Mouse (Mus musculus): ENCODE results near the gene Bpifb3. TPM values are rescaled to one million over a fixed set of nuclear protein-coding genes. Genes with fewer than 3 reads are reported as not detected.

Gene Bpifb3
- polyA plus RNA-seq, 1 experiment from 2014 or later = not detected

DNA sequence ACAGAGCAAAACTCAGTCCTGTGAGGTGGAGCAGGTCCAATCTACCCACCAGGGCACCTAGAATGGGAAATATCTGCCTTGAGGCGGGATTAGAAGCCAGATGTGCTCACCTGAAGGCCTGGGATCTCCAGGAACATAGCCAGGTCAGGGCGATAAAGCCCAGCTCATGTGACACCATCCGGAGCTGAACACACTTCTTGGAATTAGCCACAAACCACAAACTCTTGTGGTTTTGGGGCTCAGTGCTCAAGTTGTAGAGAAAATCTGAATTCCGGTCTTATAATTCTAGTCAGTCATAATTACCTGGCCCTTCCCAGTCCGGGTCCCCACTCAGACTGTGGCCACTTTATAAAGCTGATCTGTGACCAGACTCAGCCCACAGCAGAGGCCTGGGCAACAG, 19.8 kb downstream of the Bpifb3 start, which contains the start of gene Bpifb4:
Gene Bpifb4 (plus strand): TSS at position 370 of the 400 bp plus-strand sequence.
- Histone ChIP-seq H3K36me3 (no peaks in the 10 kb centered on the region), H3K27me3 (no peaks in the 10 kb centered on the region), H3K4me1 (replicated peaks) (no peaks in the 10 kb centered on the region), H3K4me3 (no peak within 1 kb of the TSS), H3K9ac (no peak within 1 kb of the TSS), H3K9me3 (no peaks in the 10 kb centered on the region), H3K4me2 (no peak within 1 kb of the TSS), H3K27ac (replicated peaks) (no peak within 1 kb of the TSS)
- 94% methylated on average over 5 of the region's 5 CpGs for WGBS
- no peak for ATAC-seq (ENCODE audit: low FRiP score, low read depth)

DNA sequence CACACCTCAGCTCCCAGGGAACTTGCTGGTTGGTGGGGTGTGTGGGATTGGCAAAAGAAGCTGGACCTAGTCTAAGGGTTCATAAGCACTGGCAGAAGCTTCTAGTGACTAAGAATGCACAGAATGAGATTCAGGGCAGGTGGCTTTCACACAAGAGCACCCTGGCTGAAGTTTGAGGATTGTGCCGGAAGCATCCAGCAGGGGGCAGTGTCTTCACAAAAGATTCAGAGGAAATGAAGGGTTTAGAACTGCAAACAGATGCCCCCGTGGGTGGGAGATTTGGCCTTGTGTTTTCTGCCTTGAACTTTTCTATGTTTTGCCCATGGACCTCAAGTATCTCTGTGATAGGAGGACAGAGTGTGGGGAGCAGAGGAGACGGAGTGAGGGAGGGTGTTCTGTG, 25.5 kb downstream of the Bpifb3 start:
- H3K4me3 ChIP-seq = no peak overlapping the region
- no peak for ATAC-seq (ENCODE audit: low FRiP score, low read depth)
- no peak overlapping the region for H3K27ac ChIP-seq (replicated peaks)
- no peaks in the 10 kb centered on the region for H3K36me3 ChIP-seq
- H3K9me3 ChIP-seq = no peaks in the 10 kb centered on the region
- 40% methylated on average over 3 of the region's 3 CpGs for WGBS
- H3K9ac ChIP-seq = no peak overlapping the region
- no peak overlapping the region for H3K4me2 ChIP-seq
- no peaks in the 10 kb centered on the region for H3K4me1 ChIP-seq (replicated peaks)
- no peaks in the 10 kb centered on the region for H3K27me3 ChIP-seq

DNA sequence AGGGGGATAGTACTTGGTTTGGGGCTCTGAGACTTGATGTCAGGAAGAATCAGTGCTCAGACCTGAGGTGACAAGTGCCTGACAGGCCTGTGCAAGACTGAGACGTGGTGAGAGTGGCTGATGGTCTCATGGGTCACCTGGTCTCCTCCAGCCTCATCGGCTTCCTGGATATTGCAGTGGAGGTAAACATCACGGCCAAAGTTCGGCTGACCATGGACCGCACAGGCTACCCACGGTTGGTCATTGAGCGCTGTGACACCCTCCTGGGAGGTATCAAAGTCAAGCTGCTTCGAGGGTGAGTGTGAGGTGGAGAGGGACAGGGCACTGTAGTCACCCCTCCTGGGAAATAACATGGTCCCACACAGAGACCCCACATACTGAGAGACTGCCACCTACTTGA, 26.5 kb downstream of the Bpifb3 start:
- Histone ChIP-seq H3K36me3 (no peaks in the 10 kb centered on the region), H3K4me3 (no peak overlapping the region), H3K27me3 (no peaks in the 10 kb centered on the region), H3K9me3 (no peaks in the 10 kb centered on the region), H3K27ac (replicated peaks) (no peak overlapping the region), H3K4me2 (no peak overlapping the region), H3K4me1 (replicated peaks) (no peaks in the 10 kb centered on the region), H3K9ac (no peak overlapping the region)
- no peak for ATAC-seq (ENCODE audit: low FRiP score, low read depth)
- 90% methylated on average over 8 of the region's 8 CpGs for WGBS

DNA sequence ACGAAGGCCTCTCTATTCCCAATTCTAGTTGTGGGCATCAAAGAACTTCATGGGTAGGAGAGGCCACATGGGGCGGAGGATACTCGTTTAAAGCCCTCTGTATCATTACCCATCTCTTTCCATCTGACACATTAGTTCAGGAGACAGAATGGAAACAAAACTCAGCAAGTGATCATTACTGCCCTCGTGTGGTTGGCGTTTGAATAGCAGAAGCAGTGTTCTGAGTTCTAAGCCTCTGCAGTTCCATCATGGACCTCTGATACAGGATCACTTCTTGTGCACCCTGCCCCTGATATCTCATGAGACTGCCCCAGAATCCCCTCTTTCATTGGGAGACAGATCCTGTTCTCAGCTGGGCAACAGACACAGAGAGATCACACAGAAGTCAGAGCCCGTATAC, 34.9 kb downstream of the Bpifb3 start:
- no peak for ATAC-seq (ENCODE audit: low FRiP score, low read depth)
- Histone ChIP-seq H3K27ac (replicated peaks) (no peak overlapping the region), H3K4me3 (no peak overlapping the region), H3K9ac (no peak overlapping the region), H3K27me3 (no peaks in the 10 kb centered on the region), H3K4me1 (replicated peaks) (no peaks in the 10 kb centered on the region), H3K4me2 (no peak overlapping the region), H3K9me3 (no peaks in the 10 kb centered on the region), H3K36me3 (no peaks in the 10 kb centered on the region)
- 31% methylated on average over 6 of the region's 6 CpGs for WGBS

DNA sequence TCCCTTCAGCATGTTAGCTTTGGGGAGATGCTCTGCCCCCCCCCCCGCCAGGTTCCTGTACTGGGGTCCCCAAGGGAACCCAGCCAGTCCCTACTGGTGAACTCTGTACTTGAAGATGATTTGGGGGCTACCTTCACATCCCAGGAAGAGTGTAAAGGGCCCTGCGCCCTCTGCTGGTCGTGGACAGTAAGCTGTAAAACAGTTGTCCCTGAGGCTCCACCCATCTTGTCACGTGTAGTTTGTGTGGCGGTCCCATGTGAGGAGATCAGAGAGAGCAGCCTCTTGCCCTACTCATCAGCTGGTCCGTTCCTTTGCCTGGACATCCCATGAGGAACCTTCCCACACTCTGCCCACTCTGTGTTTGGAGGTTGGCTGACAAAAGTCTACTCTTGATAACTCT, 35.8 kb downstream of the Bpifb3 start:
- Histone ChIP-seq H3K9me3 (no peaks in the 10 kb centered on the region), H3K9ac (no peak overlapping the region), H3K4me1 (replicated peaks) (no peaks in the 10 kb centered on the region), H3K27me3 (no peaks in the 10 kb centered on the region), H3K27ac (replicated peaks) (no peak overlapping the region), H3K4me3 (no peak overlapping the region), H3K4me2 (peak overlapping the region; percentile 33), H3K36me3 (no peaks in the 10 kb centered on the region)
- WGBS = 9% methylated on average over 6 of the region's 6 CpGs
- ATAC-seq (ENCODE audit: low FRiP score, low read depth) = no peak

DNA sequence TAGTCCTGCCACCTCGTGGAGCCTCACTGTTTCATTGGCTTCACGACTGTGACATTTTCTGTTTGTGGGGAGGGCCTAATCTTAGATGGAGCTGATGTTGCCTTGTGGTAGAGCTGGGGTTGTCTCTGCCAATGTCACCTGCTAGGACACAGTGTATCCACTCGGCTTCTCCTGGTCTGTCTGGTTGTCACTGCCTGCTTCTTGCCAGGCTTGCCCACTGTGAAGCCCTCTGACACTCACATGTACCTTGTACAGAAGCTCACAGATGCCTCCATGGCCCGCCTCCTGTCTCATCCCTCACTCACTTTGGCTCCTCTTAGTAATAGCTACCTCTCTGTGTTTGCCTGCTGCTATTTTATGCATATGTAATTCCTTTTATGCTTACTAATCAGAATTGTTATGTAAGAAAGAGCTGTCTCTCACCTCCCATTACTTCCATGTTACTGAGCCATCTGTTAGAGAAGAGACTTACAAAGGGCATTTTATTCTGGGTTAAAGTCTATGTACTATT, 44.8 kb downstream of the Bpifb3 start:
- WGBS = 74% methylated on average over 4 of the region's 4 CpGs
- no peak overlapping the region for H3K4me2 ChIP-seq
- no peaks in the 10 kb centered on the region for H3K36me3 ChIP-seq
- no peak overlapping the region for H3K9ac ChIP-seq
- no peak overlapping the region for H3K27ac ChIP-seq (replicated peaks)
- H3K4me3 ChIP-seq = no peak overlapping the region
- ATAC-seq (ENCODE audit: low FRiP score, low read depth) = no peak
- no peaks in the 10 kb centered on the region for H3K9me3 ChIP-seq
- no peaks in the 10 kb centered on the region for H3K27me3 ChIP-seq
- no peaks in the 10 kb centered on the region for H3K4me1 ChIP-seq (replicated peaks)

DNA sequence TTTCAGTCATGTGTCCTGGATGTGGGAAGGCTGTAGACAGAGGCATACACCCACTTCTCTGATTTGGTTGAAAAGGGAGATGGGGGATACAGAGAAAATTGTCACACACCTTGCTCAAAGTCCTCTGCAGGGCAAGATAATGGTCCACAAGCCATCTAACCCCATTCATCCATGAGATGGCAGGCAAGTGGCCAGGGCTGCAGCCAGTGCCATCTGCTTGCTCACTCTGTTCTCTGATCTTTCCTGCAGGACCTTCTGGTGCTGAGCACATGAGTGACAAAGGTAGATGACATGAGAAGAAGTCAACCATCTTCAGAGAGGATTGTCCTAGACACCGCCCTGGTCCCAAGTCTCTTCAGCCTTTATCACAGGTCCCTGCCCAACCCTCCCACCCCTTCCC, 45.3 kb downstream of the Bpifb3 start:
- H3K4me3 ChIP-seq = no peak overlapping the region
- H3K4me1 ChIP-seq (replicated peaks) = no peaks in the 10 kb centered on the region
- no peaks in the 10 kb centered on the region for H3K36me3 ChIP-seq
- no peaks in the 10 kb centered on the region for H3K27me3 ChIP-seq
- no peak overlapping the region for H3K4me2 ChIP-seq
- 93% methylated on average over 1 of the region's 1 CpGs for WGBS
- H3K27ac ChIP-seq (replicated peaks) = no peak overlapping the region
- no peak for ATAC-seq (ENCODE audit: low FRiP score, low read depth)
- no peaks in the 10 kb centered on the region for H3K9me3 ChIP-seq
- no peak overlapping the region for H3K9ac ChIP-seq

DNA sequence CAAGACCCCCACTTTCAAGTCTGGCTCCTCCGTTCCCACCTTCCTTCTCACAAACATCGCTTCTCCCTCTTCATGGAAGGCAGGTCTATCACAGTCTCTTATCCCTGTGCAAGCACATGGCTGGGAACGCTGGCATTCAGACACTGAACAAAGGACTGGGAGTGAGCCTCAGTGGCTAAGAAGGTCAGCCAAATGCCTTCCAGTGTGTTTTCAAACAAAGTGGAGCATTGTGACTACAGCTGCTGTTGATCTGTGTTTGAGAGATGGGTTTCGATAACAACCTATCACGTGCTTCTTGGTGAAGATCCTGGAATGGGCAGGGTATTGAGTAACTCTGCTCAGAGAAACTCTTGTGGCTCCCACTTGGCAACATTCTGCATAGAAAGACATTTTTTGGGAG, 52.2 kb downstream of the Bpifb3 start:
- WGBS = 71% methylated on average over 5 of the region's 5 CpGs
- H3K9me3 ChIP-seq = no peaks in the 10 kb centered on the region
- H3K27me3 ChIP-seq = no peaks in the 10 kb centered on the region
- no peaks in the 10 kb centered on the region for H3K4me1 ChIP-seq (replicated peaks)
- H3K9ac ChIP-seq = no peak overlapping the region
- H3K4me3 ChIP-seq = no peak overlapping the region
- H3K4me2 ChIP-seq = no peak overlapping the region
- no peak for ATAC-seq (ENCODE audit: low FRiP score, low read depth)
- H3K36me3 ChIP-seq = no peaks in the 10 kb centered on the region
- no peak overlapping the region for H3K27ac ChIP-seq (replicated peaks)

DNA sequence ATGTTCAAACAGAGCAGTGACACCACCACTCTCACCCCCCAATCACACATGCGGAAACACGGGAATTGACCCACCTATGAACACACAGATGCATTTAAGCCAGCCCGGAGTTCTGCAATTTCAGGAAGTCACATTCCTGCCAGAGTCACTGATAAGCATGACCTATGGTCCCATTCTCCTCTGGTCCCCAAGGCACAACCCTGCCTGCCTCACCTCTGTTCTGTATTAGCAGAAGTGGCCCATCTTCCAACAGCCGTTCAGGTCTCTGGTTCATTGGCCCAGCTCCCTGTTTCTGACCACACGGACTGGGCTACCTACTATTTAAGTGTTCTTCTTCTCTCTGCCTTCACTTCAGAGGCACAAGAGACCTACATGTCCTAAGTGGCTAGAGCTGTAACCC, 56.6 kb downstream of the Bpifb3 start, which contains the start of gene Bpifa6:
Gene Bpifa6 (plus strand): TSS at position 364 of the 400 bp plus-strand sequence.
- 90% methylated on average over 5 of the region's 5 CpGs for WGBS
- Histone ChIP-seq H3K27me3 (no peaks in the 10 kb centered on the region), H3K4me2 (no peak within 1 kb of the TSS), H3K4me3 (no peak within 1 kb of the TSS), H3K36me3 (no peaks in the 10 kb centered on the region), H3K4me1 (replicated peaks) (no peaks in the 10 kb centered on the region), H3K9me3 (no peaks in the 10 kb centered on the region), H3K27ac (replicated peaks) (no peak within 1 kb of the TSS), H3K9ac (no peak within 1 kb of the TSS)
- ATAC-seq (ENCODE audit: low FRiP score, low read depth) = no peak

Other genes starting within 250 kb of the Bpifb3 start
- 0.16 TPM in 1 of 2 replicates, not detected in the other for gene Dnmt3c, start 221.6 kb upstream of the Bpifb3 start, polyA plus RNA-seq (2015; fragmentation: Nextera tagmentation; extraction: Ambion mirVana)
- 348 and 356 TPM in 2 replicates for gene Mapre1, start 177.0 kb upstream of the Bpifb3 start, polyA plus RNA-seq (2015; fragmentation: Nextera tagmentation; extraction: Ambion mirVana)
- not detected in 2 replicates for gene Efcab8, start 138.3 kb upstream of the Bpifb3 start, polyA plus RNA-seq (2015; fragmentation: Nextera tagmentation; extraction: Ambion mirVana)
- not detected in 2 replicates for gene Sun5, start 47.1 kb upstream of the Bpifb3 start, polyA plus RNA-seq (2015; fragmentation: Nextera tagmentation; extraction: Ambion mirVana)
- gene Bpifb2, start 43.2 kb upstream of the Bpifb3 start, polyA plus RNA-seq (2015; fragmentation: Nextera tagmentation; extraction: Ambion mirVana) = 0.17 TPM in 1 of 2 replicates, not detected in the other
- gene Bpifb6, start 17.8 kb upstream of the Bpifb3 start, polyA plus RNA-seq (2015; fragmentation: Nextera tagmentation; extraction: Ambion mirVana) = 0.12 TPM in 1 of 2 replicates, not detected in the other
- not detected in 2 replicates for gene Bpifb4, start 20.0 kb downstream of the Bpifb3 start, polyA plus RNA-seq (2015; fragmentation: Nextera tagmentation; extraction: Ambion mirVana)
- gene Bpifa6, start 56.7 kb downstream of the Bpifb3 start, polyA plus RNA-seq (2015; fragmentation: Nextera tagmentation; extraction: Ambion mirVana) = not detected in 2 replicates
- not detected in 2 replicates for gene Bpifa2, start 90.0 kb downstream of the Bpifb3 start, polyA plus RNA-seq (2015; fragmentation: Nextera tagmentation; extraction: Ambion mirVana)
- not detected in 2 replicates for gene Bpifa3, start 212.1 kb downstream of the Bpifb3 start, polyA plus RNA-seq (2015; fragmentation: Nextera tagmentation; extraction: Ambion mirVana)
- gene Bpifa1, start 224.7 kb downstream of the Bpifb3 start, polyA plus RNA-seq (2015; fragmentation: Nextera tagmentation; extraction: Ambion mirVana) = 0.18 TPM in 1 of 2 replicates, not detected in the other
- not detected in 2 replicates for gene Bpifa5, start 244.4 kb downstream of the Bpifb3 start, polyA plus RNA-seq (2015; fragmentation: Nextera tagmentation; extraction: Ambion mirVana)

All from hindbrain, embryonic 15.5 days (tissue).